Mouse (Mus musculus): ENCODE measurements at regions not wholly inside any gene's neighbourhood (a gene's known extent, or its start where the extent isn't known, plus 50 kb on each side); places are given as distances from the start of the nearest gene placed in this dataset.

GRCm38 (mm10) chr2:50627501-50627900 lies 330.9 kb upstream of the Mmadhc start:
- ATAC-seq: no peak

DNA sequence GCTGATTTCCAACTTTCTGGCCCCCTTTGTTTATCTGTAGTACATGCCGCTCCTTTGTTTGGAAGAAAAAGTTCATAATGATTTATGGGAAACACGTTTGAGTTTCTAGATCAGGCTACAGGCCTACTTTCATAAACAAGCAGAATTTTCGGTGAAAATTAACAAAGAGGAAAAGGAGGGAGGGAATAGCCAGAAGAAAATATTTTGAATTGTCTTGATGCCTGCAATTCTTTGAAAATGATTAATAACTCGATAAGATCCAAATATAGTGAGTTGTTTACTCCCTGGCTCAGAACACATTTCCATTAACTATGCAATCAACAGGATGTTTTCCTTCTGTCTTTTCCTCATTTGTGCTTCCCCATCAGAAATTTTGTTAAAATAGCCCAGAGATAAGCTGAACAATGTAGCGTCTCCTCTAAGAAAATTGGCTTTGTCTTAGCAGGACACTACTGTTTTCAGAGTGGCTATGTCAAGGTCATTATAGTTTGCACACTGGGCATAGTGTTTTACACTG lies 328.7 kb upstream of the Mmadhc start:
- no peak for ATAC-seq

- ATAC-seq: no peak
Measured at GRCm38 (mm10) chr2:50609086-50609485, 312.5 kb upstream of the Mmadhc start.

DNA sequence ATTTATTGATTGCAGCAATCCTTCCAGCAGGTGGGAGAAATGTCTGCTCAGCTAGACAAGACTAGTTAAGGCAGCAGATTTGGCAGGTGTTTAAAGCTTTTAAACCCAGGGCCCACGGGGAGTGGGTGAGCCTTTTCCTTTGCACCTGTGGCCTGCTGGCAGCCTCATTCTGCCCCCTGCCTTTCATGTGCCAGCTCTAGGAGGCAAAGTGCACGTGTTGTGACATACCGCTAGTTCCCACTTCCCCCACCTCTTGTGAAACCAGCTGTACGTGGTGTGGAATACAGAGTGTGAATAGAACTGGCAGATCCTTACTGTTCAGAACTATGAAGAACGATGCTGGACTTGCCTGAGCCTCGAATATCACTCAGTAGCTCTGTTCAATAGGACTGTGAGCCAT lies 292.6 kb upstream of the Mmadhc start:
- ATAC-seq: no peak

DNA sequence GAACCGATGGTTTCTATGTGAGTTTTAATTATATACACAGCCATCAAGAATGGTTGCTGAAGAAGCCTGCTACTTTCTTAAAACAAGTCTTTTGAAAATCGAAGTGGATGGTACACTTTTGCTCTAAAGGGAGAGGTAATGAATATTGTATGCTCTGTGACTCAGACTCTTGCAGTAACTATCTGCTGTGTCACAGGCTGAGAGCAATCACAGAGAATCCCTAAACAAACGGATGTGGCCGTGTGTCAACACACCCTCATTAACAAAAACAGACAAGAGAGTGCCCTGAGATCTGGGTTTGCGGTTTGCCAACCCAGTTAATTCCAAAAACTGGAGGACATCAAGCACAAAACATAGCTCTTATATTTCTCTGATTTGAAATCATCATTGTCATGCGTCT lies 292.1 kb upstream of the Mmadhc start:
- no peak for ATAC-seq

DNA sequence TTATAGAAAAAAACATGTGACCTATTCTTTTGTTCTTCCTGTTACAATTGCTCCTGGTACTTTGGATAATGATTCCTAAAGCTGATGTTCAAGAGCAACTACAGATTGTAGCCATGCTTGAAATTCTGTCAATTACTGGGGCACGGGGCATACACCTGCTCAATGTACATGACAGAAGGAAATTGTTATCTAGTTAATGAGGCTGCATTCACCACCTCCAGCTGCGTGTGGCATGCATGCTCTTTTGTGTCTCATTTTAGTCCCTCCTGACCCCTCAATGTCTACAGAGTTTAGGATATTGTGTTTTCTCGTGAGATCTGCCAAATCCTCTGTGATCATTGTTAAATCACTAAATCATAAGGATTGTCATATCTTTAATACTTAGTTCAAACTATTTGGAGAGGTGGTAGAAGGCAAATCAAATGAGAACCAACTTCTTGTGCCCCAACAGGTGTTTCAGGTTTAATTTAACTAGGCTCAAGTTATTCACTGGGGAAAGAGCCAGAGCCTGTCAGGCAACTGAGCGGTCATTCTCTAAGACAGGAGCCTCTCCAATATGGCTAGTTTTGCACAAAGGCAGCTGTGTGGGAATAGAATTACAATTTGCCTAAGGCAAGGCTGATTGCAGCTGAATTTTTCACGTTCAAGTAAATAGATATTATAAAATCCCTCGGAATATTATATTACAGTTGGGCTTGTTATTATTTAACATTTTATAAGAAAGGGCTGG lies 289.9 kb upstream of the Mmadhc start:
- ATAC-seq: no peak

DNA sequence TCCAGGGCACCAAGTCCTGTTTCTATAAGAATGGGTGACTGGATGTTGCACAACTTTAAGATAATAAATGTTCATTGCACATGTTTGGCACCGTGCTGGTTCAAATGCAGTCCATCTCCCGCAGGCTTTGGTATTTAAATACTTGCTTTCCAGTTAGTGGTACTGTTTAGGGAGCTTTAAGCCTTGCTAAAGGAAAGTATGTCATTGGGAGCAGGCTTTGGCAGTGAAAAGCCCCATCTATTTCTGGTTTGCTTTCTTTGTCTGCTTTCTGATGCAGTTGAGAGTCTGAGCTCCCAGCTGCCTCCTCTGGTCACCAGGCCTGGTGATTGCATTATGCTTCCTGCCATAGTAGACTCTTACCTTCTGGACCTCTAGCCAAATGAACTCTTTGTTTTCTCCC lies 283.0 kb upstream of the Mmadhc start:
- ATAC-seq: no peak

DNA sequence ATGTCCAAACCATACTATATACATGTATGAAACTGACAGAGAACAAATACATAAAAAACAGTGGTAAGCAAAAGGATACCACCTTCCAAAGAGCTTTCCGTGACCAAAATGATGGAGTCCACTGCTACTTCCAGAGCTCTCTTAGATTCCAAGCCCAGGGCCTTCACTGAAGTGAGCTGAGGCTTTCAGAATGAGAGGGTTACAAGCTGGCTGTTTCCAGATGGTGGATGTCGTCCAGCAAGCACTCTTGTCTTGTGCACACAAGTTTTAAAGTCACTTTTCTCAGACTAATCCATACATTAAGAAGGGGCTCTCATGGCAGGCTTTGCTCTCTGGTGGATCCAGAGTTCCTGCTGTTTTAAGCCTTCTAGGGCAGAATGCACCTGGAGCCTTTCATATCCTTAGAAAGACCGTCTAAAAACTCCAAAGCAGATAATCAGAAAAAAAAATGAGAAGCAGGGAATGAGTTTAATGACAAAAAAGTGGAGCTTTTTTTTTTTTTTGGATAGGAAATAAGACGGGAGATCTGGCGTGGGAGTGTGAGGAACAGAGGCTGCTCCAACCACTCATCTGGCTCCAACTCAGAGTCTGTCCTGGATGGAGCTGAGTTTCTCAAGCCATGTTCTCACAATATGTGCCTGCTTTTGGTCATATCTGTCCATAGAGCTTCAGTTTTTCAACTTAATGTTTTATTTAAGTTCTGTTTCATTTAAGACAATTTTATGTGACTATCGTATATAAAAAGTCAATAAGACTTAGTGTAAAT lies 281.9 kb upstream of the Mmadhc start:
- no peak for ATAC-seq

DNA sequence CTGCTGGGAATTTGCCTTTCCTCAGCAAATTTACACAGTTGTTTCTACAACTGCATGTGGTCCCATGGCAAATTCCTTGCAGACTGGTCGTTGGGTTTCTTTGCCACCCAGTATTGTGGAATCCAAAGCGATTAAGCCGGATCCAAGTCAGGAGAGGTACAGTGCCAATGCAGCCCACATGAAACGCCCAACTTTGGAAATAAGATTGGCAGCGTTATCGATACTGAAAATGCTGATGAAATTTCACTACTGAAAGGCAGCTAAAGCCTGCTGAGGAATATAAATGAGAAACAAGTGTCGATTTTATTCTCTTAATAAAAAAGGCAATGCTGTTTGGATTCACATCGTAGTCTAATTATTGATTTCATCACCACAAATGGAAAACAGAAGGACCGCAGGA lies 281.1 kb upstream of the Mmadhc start:
- no peak for ATAC-seq

- ATAC-seq: no peak
Measured at GRCm38 (mm10) chr2:50573455-50573854, 276.9 kb upstream of the Mmadhc start.

GRCm38 (mm10) chr2:50571021-50571420 lies 274.4 kb upstream of the Mmadhc start:
- no peak for ATAC-seq

GRCm38 (mm10) chr2:50569502-50570285 lies 273.1 kb upstream of the Mmadhc start:
- ATAC-seq: no peak

DNA sequence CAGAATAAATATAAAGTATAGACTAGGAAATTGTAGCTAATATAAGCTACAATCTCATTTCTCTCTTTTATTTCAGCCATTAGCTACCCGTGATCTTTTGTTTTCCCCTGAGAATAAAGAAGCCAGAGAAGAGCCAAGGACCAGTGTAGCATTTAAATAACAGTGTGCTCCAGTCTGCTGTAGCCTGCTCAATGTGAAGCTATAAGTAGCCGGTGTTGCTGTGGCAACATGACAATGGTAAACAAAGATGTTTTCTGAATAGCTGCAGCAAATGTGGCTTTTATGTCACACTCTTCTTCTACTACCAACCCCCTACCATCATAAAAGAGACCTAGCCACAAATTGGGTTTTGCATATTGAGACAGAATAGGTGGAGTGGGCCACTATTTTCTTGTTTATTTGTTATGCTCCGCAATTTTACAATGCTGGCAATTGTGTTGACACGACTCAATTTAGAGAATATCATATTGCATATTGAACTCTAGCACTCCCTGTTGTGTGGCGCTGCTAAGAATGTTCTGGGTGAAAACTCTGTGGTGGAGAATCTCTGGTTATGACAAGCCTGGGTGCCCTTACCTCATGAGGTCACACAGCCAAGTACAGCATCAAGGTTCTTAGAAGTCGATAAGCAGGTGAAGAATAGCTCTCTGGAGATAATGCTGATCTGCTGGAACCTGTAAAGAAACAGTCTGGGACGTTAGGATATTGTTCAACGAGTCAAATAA lies 272.3 kb upstream of the Mmadhc start:
- ATAC-seq: no peak

GRCm38 (mm10) chr2:50567542-50567941 lies 270.9 kb upstream of the Mmadhc start:
- ATAC-seq: no peak

DNA sequence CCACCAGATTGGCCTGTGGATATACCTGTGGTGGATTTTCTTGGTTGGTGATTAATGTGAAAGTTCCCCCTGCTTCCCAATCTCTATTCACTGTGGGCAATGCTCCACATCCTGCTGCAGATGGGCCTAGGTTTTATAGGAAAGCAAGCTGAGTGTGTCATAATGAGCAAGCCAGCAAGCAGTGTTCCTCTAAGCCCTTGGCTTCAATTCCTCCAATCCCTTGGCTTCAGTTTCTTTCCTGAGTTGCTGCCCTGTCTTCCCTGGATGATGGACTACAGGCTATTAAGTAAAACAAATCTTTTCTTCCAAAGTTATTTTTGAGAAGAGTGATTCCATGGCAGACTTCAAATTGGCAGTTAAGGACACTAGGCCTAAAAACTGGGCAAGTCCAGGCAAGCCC lies 257.4 kb upstream of the Mmadhc start:
- ATAC-seq: no peak

- no peak for ATAC-seq
Measured at GRCm38 (mm10) chr2:50552437-50552836, 255.8 kb upstream of the Mmadhc start.

GRCm38 (mm10) chr2:50549871-50550270 lies 253.3 kb upstream of the Mmadhc start:
- ATAC-seq: no peak

DNA sequence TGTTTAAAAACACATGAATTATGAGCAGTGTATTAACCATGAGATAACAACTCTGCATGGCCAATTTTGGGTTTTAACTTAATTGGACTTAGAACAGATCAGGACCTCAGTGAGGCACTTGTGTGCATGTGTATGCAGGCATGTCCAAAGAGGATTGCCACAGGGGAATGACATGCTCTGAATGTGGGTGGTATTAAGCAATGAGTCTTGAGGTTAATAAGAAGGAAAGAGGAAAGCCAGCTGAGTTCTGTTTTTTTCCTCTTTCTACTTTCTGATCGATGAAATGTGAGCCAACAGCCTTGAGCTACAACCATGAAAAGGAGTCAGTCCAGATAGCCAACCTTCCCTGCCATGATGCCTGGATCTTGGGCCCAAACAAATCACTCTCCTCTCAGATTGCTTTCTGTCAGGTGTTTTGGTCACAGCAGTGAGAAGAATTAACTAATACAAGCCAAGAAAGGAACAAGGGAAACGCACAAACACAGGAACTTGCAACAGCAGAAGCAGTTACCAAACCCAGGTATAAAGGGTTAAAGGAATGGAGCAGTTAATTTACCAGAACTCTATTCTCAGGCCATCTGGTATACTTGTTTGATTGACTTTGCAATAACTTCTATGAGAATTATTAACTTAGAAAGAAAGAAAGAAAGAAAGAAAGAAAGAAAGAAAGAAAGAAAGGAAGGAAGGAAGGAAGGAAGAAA lies 243.3 kb upstream of the Mmadhc start:
- no peak for ATAC-seq

DNA sequence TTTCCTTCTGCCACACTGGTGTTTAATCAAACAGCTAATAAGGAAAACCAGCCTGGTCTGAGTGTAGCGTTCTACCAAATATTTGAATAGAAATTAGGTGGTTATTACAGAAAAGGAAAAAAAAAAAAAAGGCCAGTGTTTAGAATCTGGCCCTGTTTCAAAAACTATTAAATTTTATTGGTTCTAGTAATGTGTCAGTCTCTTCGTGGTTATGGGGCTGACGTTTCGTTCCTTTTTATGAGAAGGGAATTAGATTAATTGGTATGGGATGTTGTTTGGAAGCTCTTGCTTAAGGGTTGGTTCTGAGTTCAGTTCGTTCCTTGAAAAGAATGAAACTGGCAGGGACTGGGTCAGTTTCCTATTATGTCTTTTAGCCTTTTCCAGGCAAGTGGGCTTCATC lies 241.5 kb upstream of the Mmadhc start:
- ATAC-seq: no peak

- ATAC-seq: no peak
Measured at GRCm38 (mm10) chr2:50535085-50535878, 238.7 kb upstream of the Mmadhc start.

- ATAC-seq: no peak
Measured at GRCm38 (mm10) chr2:50533702-50534101, 237.1 kb upstream of the Mmadhc start.
